Mouse (Mus musculus): ENCODE data around the gene 5430402E10Rik. TPM values are rescaled to one million over a fixed set of nuclear protein-coding genes. Genes with fewer than 3 reads are reported as not detected.

The 5430402E10Rik gene
- polyA plus RNA-seq (2012; rRNA removed): not detected in 2 replicates

GRCm38 (mm10) chrX:77924962-77925361 is at the start of gene 5430402E10Rik:
Gene 5430402E10Rik, minus strand, starts transcription at chrX:77925062.

Other genes with a start within 250 kb of the 5430402E10Rik start
- gene Prkx, start 128.8 kb downstream of the 5430402E10Rik start, polyA plus RNA-seq (2012; rRNA removed): 0.97 and 1.2 TPM in 2 replicates
- gene Pbsn, start 71.4 kb downstream of the 5430402E10Rik start, polyA plus RNA-seq (2012; rRNA removed): not detected in 2 replicates
- gene Gm14744, start 60.3 kb downstream of the 5430402E10Rik start, polyA plus RNA-seq (2012; rRNA removed): not detected in 2 replicates
- gene Obp1a, start 166.3 kb upstream of the 5430402E10Rik start, polyA plus RNA-seq (2012; rRNA removed): not detected in 2 replicates
- not detected in 2 replicates for gene Gm5938, start 200.4 kb upstream of the 5430402E10Rik start, polyA plus RNA-seq (2012; rRNA removed)

Measured in liver, embryonic 14 days (tissue).